Mouse (Mus musculus): ENCODE measurements at regions not wholly inside any gene's neighbourhood (a gene's known extent, or its start where the extent isn't known, plus 50 kb on each side); places are given as distances from the start of the nearest gene placed in this dataset.

GRCm38 (mm10) chr3:34322527-34323210 is 241.5 kb upstream of the Dnajc19 start:
- no peak for ATAC-seq (ENCODE audit: insufficient read depth, low read depth)
- 23% methylated on average over 15 of the region's 15 CpGs for WGBS

GRCm38 (mm10) chr3:34314798-34315197 is 233.7 kb upstream of the Dnajc19 start:
- Histone ChIP-seq H3K9me3 (replicated peaks; ENCODE audit: control insufficient read depth, low read length) (no peaks in the 10 kb centered on the region), H3K27me3 (ENCODE audit: control insufficient read depth, insufficient read depth, low read length) (no peaks in the 10 kb centered on the region), H3K9ac (replicated peaks; ENCODE audit: low read depth, low read length) (no peak overlapping the region), H3K36me3 (replicated peaks; ENCODE audit: control insufficient read depth, insufficient read depth, low read length) (no peaks in the 10 kb centered on the region), H3K27ac (ENCODE audit: low read depth) (no peak overlapping the region), H3K4me3 (ENCODE audit: low read depth, low read length) (no peak overlapping the region), H3K4me2 (ENCODE audit: low read depth, low read length) (no peak overlapping the region), H3K4me1 (ENCODE audit: control insufficient read depth, insufficient read depth) (no peaks in the 10 kb centered on the region)
- ATAC-seq (ENCODE audit: insufficient read depth, low read depth) (no peak), DNase-seq (ENCODE audit: low spot score) (no peak)
- 92% methylated on average over 8 of the region's 8 CpGs for WGBS
- TF ChIP-seq EP300 (IDR thresholded peaks at IDR 0.05; ENCODE audit: low read depth): no peak
- no peak for TF ChIP-seq CTCF (IDR thresholded peaks at IDR 0.05; ENCODE audit: low read depth)

More at GRCm38 (mm10) chr3:34322527-34323210, 241.5 kb upstream of the Dnajc19 start:
- no peaks in the 10 kb centered on the region for H3K36me3 ChIP-seq (replicated peaks; ENCODE audit: control insufficient read depth, insufficient read depth, low read length)
- H3K9me3 ChIP-seq (replicated peaks; ENCODE audit: control insufficient read depth, low read length): no peaks in the 10 kb centered on the region
- no peak overlapping the region for H3K9ac ChIP-seq (replicated peaks; ENCODE audit: low read depth, low read length)
- H3K4me1 ChIP-seq (ENCODE audit: control insufficient read depth, insufficient read depth): no peaks in the 10 kb centered on the region
- no peak overlapping the region for H3K27ac ChIP-seq (ENCODE audit: low read depth)
- no peak overlapping the region for H3K4me3 ChIP-seq (ENCODE audit: low read depth, low read length)
- TF ChIP-seq EP300 (IDR thresholded peaks at IDR 0.05; ENCODE audit: low read depth): no peak
- no peak for TF ChIP-seq CTCF (IDR thresholded peaks at IDR 0.05; ENCODE audit: low read depth)
- no peak for DNase-seq (ENCODE audit: low spot score)
- no peak overlapping the region for H3K4me2 ChIP-seq (ENCODE audit: low read depth, low read length)
- H3K27me3 ChIP-seq (ENCODE audit: control insufficient read depth, insufficient read depth, low read length): no peaks in the 10 kb centered on the region

- no peak for DNase-seq (ENCODE audit: low spot score)
- no peaks in the 10 kb centered on the region for H3K36me3 ChIP-seq (replicated peaks; ENCODE audit: control insufficient read depth, insufficient read depth, low read length)
- no peak for TF ChIP-seq EP300 (IDR thresholded peaks at IDR 0.05; ENCODE audit: low read depth)
- TF ChIP-seq CTCF (IDR thresholded peaks at IDR 0.05; ENCODE audit: low read depth): no peak
- H3K27me3 ChIP-seq (ENCODE audit: control insufficient read depth, insufficient read depth, low read length): no peaks in the 10 kb centered on the region
- no peak overlapping the region for H3K4me2 ChIP-seq (ENCODE audit: low read depth, low read length)
- ATAC-seq (ENCODE audit: insufficient read depth, low read depth): no peak
- 79% methylated on average over 11 of the region's 11 CpGs for WGBS
- no peak overlapping the region for H3K27ac ChIP-seq (ENCODE audit: low read depth)
- no peak overlapping the region for H3K4me3 ChIP-seq (ENCODE audit: low read depth, low read length)
- no peaks in the 10 kb centered on the region for H3K9me3 ChIP-seq (replicated peaks; ENCODE audit: control insufficient read depth, low read length)
- H3K4me1 ChIP-seq (ENCODE audit: control insufficient read depth, insufficient read depth): no peaks in the 10 kb centered on the region
- H3K9ac ChIP-seq (replicated peaks; ENCODE audit: low read depth, low read length): no peak overlapping the region
Observed at GRCm38 (mm10) chr3:34314393-34314792, 233.3 kb upstream of the Dnajc19 start.

DNA sequence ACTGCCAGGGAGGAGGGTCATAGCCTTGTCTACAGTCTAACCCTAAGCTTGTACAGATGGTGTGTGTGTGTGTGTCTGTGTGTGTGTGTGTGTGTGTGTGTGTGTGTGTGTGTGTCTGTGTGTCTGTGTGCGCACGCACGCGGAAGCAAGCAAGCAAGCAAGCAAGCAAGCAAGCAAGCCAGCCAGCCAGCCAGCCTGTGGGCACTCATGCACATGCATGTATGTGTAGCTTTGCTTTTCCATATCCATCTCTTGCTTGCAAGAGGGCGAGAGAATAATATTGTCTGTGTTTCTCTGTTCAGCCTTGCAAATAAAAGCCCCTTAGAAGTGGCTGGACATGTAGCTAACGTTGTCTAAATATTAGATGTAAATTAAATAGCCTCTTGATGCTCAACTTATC is 230.8 kb upstream of the Dnajc19 start:
- Histone ChIP-seq H3K9me3 (replicated peaks; ENCODE audit: control insufficient read depth, low read length) (no peaks in the 10 kb centered on the region), H3K27ac (ENCODE audit: low read depth) (no peak overlapping the region), H3K9ac (replicated peaks; ENCODE audit: low read depth, low read length) (no peak overlapping the region), H3K4me2 (ENCODE audit: low read depth, low read length) (no peak overlapping the region), H3K27me3 (ENCODE audit: control insufficient read depth, insufficient read depth, low read length) (no peaks in the 10 kb centered on the region), H3K36me3 (replicated peaks; ENCODE audit: control insufficient read depth, insufficient read depth, low read length) (no peaks in the 10 kb centered on the region), H3K4me3 (ENCODE audit: low read depth, low read length) (no peak overlapping the region), H3K4me1 (ENCODE audit: control insufficient read depth, insufficient read depth) (no peaks in the 10 kb centered on the region)
- ATAC-seq (ENCODE audit: insufficient read depth, low read depth): no peak
- no peak for DNase-seq (ENCODE audit: low spot score)
- TF ChIP-seq EP300 (IDR thresholded peaks at IDR 0.05; ENCODE audit: low read depth) (no peak), CTCF (IDR thresholded peaks at IDR 0.05; ENCODE audit: low read depth) (no peak)
- WGBS: 80% methylated on average over 6 of the region's 6 CpGs

GRCm38 (mm10) chr3:34299637-34300036 is 218.5 kb upstream of the Dnajc19 start:
- TF ChIP-seq CTCF (IDR thresholded peaks at IDR 0.05; ENCODE audit: low read depth) (no peak), EP300 (IDR thresholded peaks at IDR 0.05; ENCODE audit: low read depth) (no peak)
- Histone ChIP-seq H3K27me3 (ENCODE audit: control insufficient read depth, insufficient read depth, low read length) (no peaks in the 10 kb centered on the region), H3K9me3 (replicated peaks; ENCODE audit: control insufficient read depth, low read length) (no peaks in the 10 kb centered on the region), H3K9ac (replicated peaks; ENCODE audit: low read depth, low read length) (no peak overlapping the region), H3K27ac (ENCODE audit: low read depth) (no peak overlapping the region), H3K4me3 (ENCODE audit: low read depth, low read length) (no peak overlapping the region), H3K36me3 (replicated peaks; ENCODE audit: control insufficient read depth, insufficient read depth, low read length) (no peaks in the 10 kb centered on the region), H3K4me2 (ENCODE audit: low read depth, low read length) (no peak overlapping the region), H3K4me1 (ENCODE audit: control insufficient read depth, insufficient read depth) (no peaks in the 10 kb centered on the region)
- ATAC-seq (ENCODE audit: insufficient read depth, low read depth): no peak
- DNase-seq (ENCODE audit: low spot score): no peak
- WGBS: 81% methylated on average over 2 of the region's 2 CpGs

DNA sequence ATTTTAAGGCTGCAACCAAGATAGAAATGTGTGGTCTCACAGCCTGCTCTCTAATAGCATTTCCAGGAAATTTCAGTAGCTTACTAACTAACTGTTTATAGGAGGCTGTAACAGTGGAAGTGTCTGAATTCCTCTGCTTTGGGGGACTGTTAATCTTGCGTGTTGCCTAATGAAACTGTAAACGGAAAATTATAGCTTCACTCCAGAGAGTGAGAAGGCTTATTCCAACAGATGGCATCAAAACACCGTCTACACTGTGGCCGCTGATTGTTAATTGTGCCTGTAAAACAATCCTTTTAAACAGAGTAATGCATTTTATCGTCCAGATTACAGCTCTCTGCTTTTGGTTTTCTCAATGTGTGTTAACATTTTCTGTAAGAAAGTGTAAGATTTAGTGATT is 206.7 kb upstream of the Dnajc19 start:
- no peak for TF ChIP-seq CTCF (IDR thresholded peaks at IDR 0.05; ENCODE audit: low read depth)
- Histone ChIP-seq H3K4me1 (ENCODE audit: control insufficient read depth, insufficient read depth) (no peaks in the 10 kb centered on the region), H3K4me2 (ENCODE audit: low read depth, low read length) (no peak overlapping the region), H3K27ac (ENCODE audit: low read depth) (no peak overlapping the region), H3K36me3 (replicated peaks; ENCODE audit: control insufficient read depth, insufficient read depth, low read length) (no peaks in the 10 kb centered on the region), H3K9ac (replicated peaks; ENCODE audit: low read depth, low read length) (no peak overlapping the region), H3K27me3 (ENCODE audit: control insufficient read depth, insufficient read depth, low read length) (no peaks in the 10 kb centered on the region), H3K9me3 (replicated peaks; ENCODE audit: control insufficient read depth, low read length) (no peaks in the 10 kb centered on the region), H3K4me3 (ENCODE audit: low read depth, low read length) (no peak overlapping the region)
- no peak for ATAC-seq (ENCODE audit: insufficient read depth, low read depth)
- WGBS: 66% methylated on average over 5 of the region's 5 CpGs
- no peak for DNase-seq (ENCODE audit: low spot score)
